Mouse (Mus musculus): Measurements from ENCODE around the gene Cmya5. TPM values are rescaled to one million over a fixed set of nuclear protein-coding genes. Genes with fewer than 3 reads are reported as not detected.

Gene Cmya5
- total RNA-seq, 2 experiments from 2014 or later: 7.8 to 29.4 TPM

GRCm38 (mm10) chr13:93060437-93060836 lies 84.1 kb downstream of the Cmya5 start:
- DNase-seq: no peak

- DNase-seq: no peak
Measured at GRCm38 (mm10) chr13:93058551-93059011, 85.9 kb downstream of the Cmya5 start.

GRCm38 (mm10) chr13:93057492-93058260 lies 86.8 kb downstream of the Cmya5 start:
- DNase-seq: no peak

GRCm38 (mm10) chr13:93056091-93056490 lies 88.4 kb downstream of the Cmya5 start:
- no peak for DNase-seq

GRCm38 (mm10) chr13:93051483-93051882 lies 93.0 kb downstream of the Cmya5 start:
- DNase-seq: no peak

- no peak for DNase-seq
Measured at GRCm38 (mm10) chr13:93041021-93041420, 103.5 kb downstream of the Cmya5 start.

GRCm38 (mm10) chr13:93036218-93036617 lies 108.3 kb downstream of the Cmya5 start:
- no peak for DNase-seq

- no peak for DNase-seq
Measured at GRCm38 (mm10) chr13:93029337-93029736, 115.2 kb downstream of the Cmya5 start.

GRCm38 (mm10) chr13:93024837-93025236 lies 119.7 kb downstream of the Cmya5 start:
- no peak for DNase-seq

- DNase-seq: no peak
Measured at GRCm38 (mm10) chr13:93022158-93022557, 122.4 kb downstream of the Cmya5 start.

- DNase-seq: peak; percentile 36
Measured at GRCm38 (mm10) chr13:93012952-93013351, 131.6 kb downstream of the Cmya5 start.

GRCm38 (mm10) chr13:93011315-93011714 lies 133.2 kb downstream of the Cmya5 start:
- no peak for DNase-seq

- DNase-seq: no peak
Measured at GRCm38 (mm10) chr13:93010524-93010923, 134.0 kb downstream of the Cmya5 start.

GRCm38 (mm10) chr13:93007078-93007477 lies 137.4 kb downstream of the Cmya5 start:
- DNase-seq: no peak

GRCm38 (mm10) chr13:93006347-93006746 lies 138.2 kb downstream of the Cmya5 start:
- DNase-seq: no peak

GRCm38 (mm10) chr13:93004003-93004402 lies 140.5 kb downstream of the Cmya5 start:
- no peak for DNase-seq

GRCm38 (mm10) chr13:93002456-93002855 lies 142.1 kb downstream of the Cmya5 start:
- peak; percentile 43 for DNase-seq

- no peak for DNase-seq
Measured at GRCm38 (mm10) chr13:93000640-93001351, 143.7 kb downstream of the Cmya5 start.

- no peak for DNase-seq
Measured at GRCm38 (mm10) chr13:92999860-93000259, 144.7 kb downstream of the Cmya5 start.

- no peak for DNase-seq
Measured at GRCm38 (mm10) chr13:92994743-92995142, 149.8 kb downstream of the Cmya5 start.

GRCm38 (mm10) chr13:92992823-92993222 lies 151.7 kb downstream of the Cmya5 start:
- DNase-seq: no peak
